Mouse (Mus musculus): ENCODE data around the gene Prss38. TPM values are rescaled to one million over a fixed set of nuclear protein-coding genes. Genes with fewer than 3 reads are reported as not detected.

Gene Prss38
- total and polyA plus RNA-seq, 2 experiments from 2014 or later: 0.12 TPM; not detected in 1

GRCm38 (mm10) chr11:59337955-59338735, 37.3 kb downstream of the Prss38 start:
- no peak overlapping the region for H3K9ac ChIP-seq
- ATAC-seq (no peak), DNase-seq (no peak)
- H3K4me1 ChIP-seq (ENCODE audit: insufficient read depth): no peaks in the 10 kb centered on the region
- H3K4me2 ChIP-seq (ENCODE audit: low read depth): no peak overlapping the region
- no peaks in the 10 kb centered on the region for H3K9me3 ChIP-seq (ENCODE audit: low read length)
- no peak overlapping the region for H3K4me3 ChIP-seq (ENCODE audit: low read depth, low read length)
- no peaks in the 10 kb centered on the region for H3K36me3 ChIP-seq (ENCODE audit: insufficient read depth)
- no peak overlapping the region for H3K27ac ChIP-seq (ENCODE audit: low read depth, low read length)
- H3K27me3 ChIP-seq (ENCODE audit: insufficient read depth, low read length): no peaks in the 10 kb centered on the region
- 65% methylated on average over 13 of the region's 13 CpGs for WGBS
- no peak for TF ChIP-seq CTCF (IDR thresholded peaks at IDR 0.05; ENCODE audit: low read depth)

- DNase-seq: peak; percentile 28
- ATAC-seq: peak; percentile 68; the same call in 1 of the 2 replicates
These were observed 39.1 kb downstream of the Prss38 start for GRCm38 (mm10) chr11:59336381-59336780.

GRCm38 (mm10) chr11:59335942-59336341, 39.5 kb downstream of the Prss38 start:
- Histone ChIP-seq H3K4me3 (ENCODE audit: low read depth, low read length) (no peak overlapping the region), H3K9ac (no peak overlapping the region), H3K9me3 (ENCODE audit: low read length) (no peaks in the 10 kb centered on the region), H3K4me1 (ENCODE audit: insufficient read depth) (no peaks in the 10 kb centered on the region), H3K27me3 (ENCODE audit: insufficient read depth, low read length) (no peaks in the 10 kb centered on the region), H3K27ac (ENCODE audit: low read depth, low read length) (no peak overlapping the region), H3K4me2 (ENCODE audit: low read depth) (no peak overlapping the region), H3K36me3 (ENCODE audit: insufficient read depth) (no peaks in the 10 kb centered on the region)
- no peak for TF ChIP-seq CTCF (IDR thresholded peaks at IDR 0.05; ENCODE audit: low read depth)
- DNase-seq (no peak), ATAC-seq (no peak)
- 49% methylated on average over 2 of the region's 2 CpGs for WGBS

More at GRCm38 (mm10) chr11:59336381-59336780, 39.1 kb downstream of the Prss38 start:
- Histone ChIP-seq H3K4me3 (ENCODE audit: low read depth, low read length) (no peak overlapping the region), H3K4me2 (ENCODE audit: low read depth) (no peak overlapping the region), H3K9ac (no peak overlapping the region), H3K27ac (ENCODE audit: low read depth, low read length) (no peak overlapping the region), H3K9me3 (ENCODE audit: low read length) (no peaks in the 10 kb centered on the region), H3K27me3 (ENCODE audit: insufficient read depth, low read length) (no peaks in the 10 kb centered on the region), H3K36me3 (ENCODE audit: insufficient read depth) (no peaks in the 10 kb centered on the region), H3K4me1 (ENCODE audit: insufficient read depth) (no peaks in the 10 kb centered on the region)
- TF ChIP-seq CTCF (IDR thresholded peaks at IDR 0.05; ENCODE audit: low read depth): 0 out of 2 replicates have a peak, but pooled peaks have one; percentile 14
- WGBS: 13% methylated on average over 1 of the region's 1 CpGs

- no peaks in the 10 kb centered on the region for H3K36me3 ChIP-seq (ENCODE audit: insufficient read depth)
- no peaks in the 10 kb centered on the region for H3K27me3 ChIP-seq (ENCODE audit: insufficient read depth, low read length)
- no peak for TF ChIP-seq CTCF (IDR thresholded peaks at IDR 0.05; ENCODE audit: low read depth)
- DNase-seq: no peak
- no peak overlapping the region for H3K4me3 ChIP-seq (ENCODE audit: low read depth, low read length)
- no peak overlapping the region for H3K4me2 ChIP-seq (ENCODE audit: low read depth)
- H3K4me1 ChIP-seq (ENCODE audit: insufficient read depth): no peaks in the 10 kb centered on the region
- ATAC-seq: no peak
- no peak overlapping the region for H3K9ac ChIP-seq
- H3K27ac ChIP-seq (ENCODE audit: low read depth, low read length): no peak overlapping the region
- WGBS: 80% methylated on average over 4 of the region's 4 CpGs
- no peaks in the 10 kb centered on the region for H3K9me3 ChIP-seq (ENCODE audit: low read length)
These were observed 40.3 kb downstream of the Prss38 start for GRCm38 (mm10) chr11:59335150-59335549.

- Histone ChIP-seq H3K27ac (ENCODE audit: low read depth, low read length) (no peak overlapping the region), H3K4me3 (ENCODE audit: low read depth, low read length) (no peak overlapping the region), H3K9me3 (ENCODE audit: low read length) (no peaks in the 10 kb centered on the region), H3K4me2 (ENCODE audit: low read depth) (no peak overlapping the region), H3K36me3 (ENCODE audit: insufficient read depth) (no peaks in the 10 kb centered on the region), H3K9ac (no peak overlapping the region), H3K27me3 (ENCODE audit: insufficient read depth, low read length) (no peaks in the 10 kb centered on the region), H3K4me1 (ENCODE audit: insufficient read depth) (no peaks in the 10 kb centered on the region)
- ATAC-seq (no peak), DNase-seq (no peak)
- 24% methylated on average over 9 of the region's 9 CpGs for WGBS
- no peak for TF ChIP-seq CTCF (IDR thresholded peaks at IDR 0.05; ENCODE audit: low read depth)
These were observed 42.5 kb downstream of the Prss38 start for GRCm38 (mm10) chr11:59332938-59333337.

- no peak for TF ChIP-seq CTCF (IDR thresholded peaks at IDR 0.05; ENCODE audit: low read depth)
- ATAC-seq (no peak), DNase-seq (no peak)
- Histone ChIP-seq H3K4me2 (ENCODE audit: low read depth) (no peak overlapping the region), H3K27me3 (ENCODE audit: insufficient read depth, low read length) (no peaks in the 10 kb centered on the region), H3K36me3 (ENCODE audit: insufficient read depth) (no peaks in the 10 kb centered on the region), H3K9me3 (ENCODE audit: low read length) (no peaks in the 10 kb centered on the region), H3K4me3 (ENCODE audit: low read depth, low read length) (no peak overlapping the region), H3K27ac (ENCODE audit: low read depth, low read length) (no peak overlapping the region), H3K4me1 (ENCODE audit: insufficient read depth) (no peaks in the 10 kb centered on the region), H3K9ac (no peak overlapping the region)
- WGBS: 78% methylated on average over 16 of the region's 16 CpGs
These were observed 44.1 kb downstream of the Prss38 start for GRCm38 (mm10) chr11:59331167-59331869.

GRCm38 (mm10) chr11:59330560-59330959, 44.9 kb downstream of the Prss38 start:
- H3K36me3 ChIP-seq (ENCODE audit: insufficient read depth): no peaks in the 10 kb centered on the region
- H3K4me3 ChIP-seq (ENCODE audit: low read depth, low read length): no peak overlapping the region
- no peak overlapping the region for H3K27ac ChIP-seq (ENCODE audit: low read depth, low read length)
- whole genome bisulfite sequencing: 46% methylated on average over 5 of the region's 5 CpGs
- peak; percentile 75 for TF ChIP-seq CTCF (IDR thresholded peaks at IDR 0.05; ENCODE audit: low read depth)
- no peaks in the 10 kb centered on the region for H3K27me3 ChIP-seq (ENCODE audit: insufficient read depth, low read length)
- H3K9ac ChIP-seq: no peak overlapping the region
- H3K9me3 ChIP-seq (ENCODE audit: low read length): no peaks in the 10 kb centered on the region
- no peaks in the 10 kb centered on the region for H3K4me1 ChIP-seq (ENCODE audit: insufficient read depth)
- no peak for ATAC-seq
- peak; percentile 56 for DNase-seq
- no peak overlapping the region for H3K4me2 ChIP-seq (ENCODE audit: low read depth)

Data from forebrain, postnatal 0 days (tissue).